Mouse (Mus musculus) megakaryocyte, adult 5-6 weeks (primary cell): ENCODE results near the gene Dpp6. TPM values are rescaled to one million over a fixed set of nuclear protein-coding genes. Genes with fewer than 3 reads are reported as not detected.

Experiments
- ATAC-seq: 2 replicates; pipeline ENCODE4 v1.8.0; 2016; ENCODE audit warnings: mild to moderate bottlenecking, inconsistent platforms; ENCODE audit not compliant: poor library complexity, severe bottlenecking
- total RNA-seq, 2 experiments: library from RNA; stranded (forward) in 1 of 2; stranded (reverse) in 1 of 2; fragments of 153-499, 151-499 nt in 1 of 2; fragments of 221-1000, 200-1000 nt in 1 of 2; gene quantifications; 2 replicates each; pipeline versions ENCODE4 v1.2.3 to v1.2.4; 2015 to 2017

The Dpp6 gene
- total RNA-seq (2015) (not detected in 2 replicates), total RNA-seq (2017) (0.04 and 0.48 TPM in 2 replicates)

DNA sequence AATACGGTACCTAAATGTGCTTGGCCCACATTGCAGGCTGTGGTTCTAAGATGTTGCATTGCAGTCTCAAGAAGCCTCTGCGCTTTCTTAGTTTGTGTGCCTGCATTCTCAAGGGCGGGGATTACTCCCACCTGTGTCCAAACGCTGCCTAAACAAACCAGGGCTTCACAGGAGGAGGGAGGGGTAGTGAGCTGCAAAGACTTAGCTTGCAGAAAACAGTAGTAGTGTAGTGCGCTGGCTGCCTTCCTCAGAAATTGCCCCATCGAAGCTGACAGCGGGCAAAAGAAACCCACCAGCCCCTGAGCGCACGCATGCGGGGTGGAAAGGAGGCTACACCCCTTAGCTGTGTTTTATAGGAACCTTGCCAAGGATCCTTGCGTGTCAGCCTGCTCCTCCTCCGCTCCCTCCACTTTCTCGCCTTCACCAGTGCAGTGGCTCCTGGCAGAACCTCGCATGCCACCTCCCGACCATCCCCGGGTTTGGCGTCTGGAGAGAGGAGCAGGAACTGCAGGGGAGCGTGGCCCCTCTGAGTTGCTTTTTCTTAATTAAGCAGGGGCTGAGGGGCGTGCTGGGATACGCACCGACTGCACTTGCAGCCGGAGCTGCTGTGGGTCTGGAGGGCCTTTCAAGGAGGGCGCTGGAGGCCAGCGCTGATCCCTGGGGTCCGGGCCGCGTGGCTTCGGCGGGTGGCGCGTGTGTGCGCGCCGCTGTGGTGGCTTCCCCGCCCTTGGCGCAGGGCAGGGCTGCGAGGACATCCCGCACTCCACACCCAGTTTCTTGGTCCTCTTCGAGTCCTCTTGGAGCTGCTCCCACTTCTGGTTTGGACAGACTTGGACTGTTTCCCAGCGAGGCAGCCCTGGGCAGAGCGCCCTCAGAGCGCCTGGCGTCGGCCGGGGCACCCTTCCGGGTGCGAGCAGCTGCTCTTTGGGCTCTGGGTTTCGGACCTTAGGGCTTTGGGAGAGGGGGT, at the start of gene Dpp6:
Dpp6 (plus strand) TSS at position 229 of the 967 bp plus-strand sequence.
- no peak for ATAC-seq

DNA sequence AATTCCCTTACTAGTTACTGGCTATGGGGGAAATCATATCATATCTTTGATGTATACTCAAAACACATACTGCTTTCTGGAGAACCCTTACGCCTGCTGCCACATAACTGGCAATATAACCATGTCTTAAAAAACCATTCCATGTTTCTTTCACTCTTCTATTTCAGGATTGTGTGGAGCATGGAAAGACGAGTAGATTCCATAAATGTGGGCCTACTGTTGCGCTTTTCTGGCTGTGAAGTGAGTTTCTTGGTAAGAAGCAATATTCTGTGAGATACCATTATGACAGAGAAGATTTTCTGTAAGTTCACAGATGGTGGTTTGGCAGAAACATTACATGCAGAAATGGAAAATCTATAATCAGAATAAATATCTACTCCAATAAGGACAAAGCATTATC, 33.0 kb upstream of the Dpp6 start:
- ATAC-seq, result no peak

GRCm38 (mm10) chr5:26795524-26795923, 21.5 kb upstream of the Dpp6 start:
- no peak for ATAC-seq

DNA sequence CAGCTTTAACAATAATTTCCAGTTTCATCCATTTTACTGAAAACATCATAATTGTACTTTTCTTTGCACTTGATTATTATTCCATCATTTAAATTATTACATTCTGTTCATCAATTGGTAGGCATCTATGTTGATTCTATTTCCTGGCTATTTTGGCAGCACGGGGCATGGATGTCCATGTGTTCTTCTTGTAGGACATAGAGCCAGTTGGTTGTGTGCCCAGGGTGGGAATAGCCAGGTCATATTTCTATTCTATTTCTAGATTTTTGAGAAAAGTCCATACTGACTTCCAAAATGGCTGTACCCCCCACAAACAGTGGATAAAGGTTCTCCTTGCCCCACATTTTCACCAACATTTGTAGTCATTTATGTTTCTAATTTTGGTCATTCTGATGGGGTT, 19.0 kb downstream of the Dpp6 start:
- ATAC-seq, result no peak

- ATAC-seq, result no peak
Measured at GRCm38 (mm10) chr5:26841151-26841550, 24.1 kb downstream of the Dpp6 start.

DNA sequence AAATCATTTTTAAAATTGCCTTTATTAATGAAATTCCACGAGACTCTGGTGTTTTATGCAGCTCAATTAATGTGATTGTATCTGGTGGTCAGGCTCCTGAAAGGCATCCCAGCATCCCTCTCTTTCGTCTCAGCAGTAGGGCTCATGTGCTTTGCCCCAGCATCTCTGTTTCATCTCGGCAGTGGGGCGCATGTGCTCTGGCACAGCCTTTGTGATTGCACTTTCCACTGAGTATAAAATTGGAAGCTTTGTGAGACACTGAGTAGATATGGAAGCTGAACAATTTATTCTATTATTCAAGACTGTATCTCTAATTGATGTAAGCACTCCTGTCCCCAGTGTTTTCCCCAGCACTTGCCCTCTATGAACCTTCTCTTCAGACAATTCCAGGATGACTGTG, 37.7 kb downstream of the Dpp6 start:
- ATAC-seq, result no peak

DNA sequence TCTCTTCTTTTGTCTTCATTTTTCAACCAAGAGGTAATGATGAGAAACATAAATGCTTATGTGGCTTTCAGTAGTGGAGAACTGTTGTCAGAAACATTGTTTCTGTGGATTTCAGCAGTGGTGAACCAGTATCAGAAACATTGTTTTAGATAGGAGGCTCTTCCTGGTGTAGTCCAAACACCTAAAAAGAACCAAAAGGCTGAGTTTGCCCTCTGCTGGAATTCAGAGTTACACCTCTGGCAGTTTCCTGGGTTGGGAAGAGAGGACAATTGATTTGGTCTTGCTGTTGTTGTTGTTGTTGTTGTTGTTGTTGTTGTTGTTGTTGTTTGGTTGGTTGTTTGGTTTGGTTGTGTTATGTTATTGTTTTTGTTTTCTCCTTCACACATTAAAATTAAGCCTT, 58.4 kb downstream of the Dpp6 start:
- ATAC-seq, result no peak

DNA sequence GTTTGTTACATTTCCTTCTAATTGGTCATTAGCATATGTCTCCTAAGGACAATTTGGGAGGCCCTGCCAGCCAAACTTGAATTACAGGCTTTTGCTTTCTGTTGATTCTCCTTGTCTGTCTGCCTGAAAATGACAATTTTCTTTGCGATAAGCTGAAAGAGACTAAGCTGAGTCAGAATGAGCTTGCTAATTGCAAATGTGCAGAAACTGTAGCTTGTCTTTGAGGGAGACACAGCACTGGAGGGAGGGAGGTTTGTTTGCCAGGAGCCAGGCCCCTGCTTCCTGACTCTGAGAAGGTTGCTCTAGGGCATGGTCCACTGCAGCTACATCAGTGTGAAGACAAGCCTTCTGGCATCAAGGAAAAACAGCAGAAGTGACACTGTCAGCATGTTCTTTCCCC, 70.5 kb downstream of the Dpp6 start:
- ATAC-seq, result no peak

DNA sequence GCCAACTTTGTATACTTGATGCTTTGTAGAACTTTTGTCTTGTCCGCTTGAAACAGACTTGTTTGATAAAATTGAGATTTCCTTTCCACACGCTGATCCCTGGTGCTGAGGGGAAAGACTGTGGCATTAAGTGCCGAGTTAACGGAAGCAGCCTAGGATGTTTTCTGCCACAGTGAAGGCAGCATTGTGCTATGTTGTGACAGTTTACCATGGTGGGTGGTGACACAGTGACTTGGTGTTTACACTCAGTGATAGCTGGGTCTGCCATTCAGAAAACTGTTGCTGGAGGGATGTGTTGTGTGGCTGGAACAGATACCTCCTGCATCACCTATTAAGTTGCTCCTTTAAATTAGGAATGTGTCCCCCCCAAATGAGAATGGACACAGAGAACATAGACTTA, 71.1 kb downstream of the Dpp6 start:
- ATAC-seq, result no peak

DNA sequence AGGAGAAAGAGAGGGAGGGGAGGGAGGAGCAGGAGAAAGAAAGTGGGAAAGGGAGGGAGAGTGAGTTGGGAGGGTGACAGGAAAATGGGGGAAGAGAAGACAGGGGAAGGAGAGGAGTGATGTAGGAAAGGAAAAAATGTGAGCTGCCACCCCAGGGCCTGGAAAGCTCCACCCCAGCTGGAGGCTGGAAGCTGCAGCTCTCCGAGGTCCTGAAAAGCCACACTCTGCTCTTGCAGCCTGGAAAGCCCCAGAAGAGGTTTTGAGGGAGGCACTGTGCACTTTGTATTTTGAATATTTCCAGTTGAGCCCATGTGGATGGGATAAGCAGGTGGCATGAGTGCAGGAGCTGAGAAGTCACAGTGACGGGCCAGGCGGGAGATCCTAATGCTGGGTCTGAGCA, 77.3 kb downstream of the Dpp6 start:
- no peak for ATAC-seq

DNA sequence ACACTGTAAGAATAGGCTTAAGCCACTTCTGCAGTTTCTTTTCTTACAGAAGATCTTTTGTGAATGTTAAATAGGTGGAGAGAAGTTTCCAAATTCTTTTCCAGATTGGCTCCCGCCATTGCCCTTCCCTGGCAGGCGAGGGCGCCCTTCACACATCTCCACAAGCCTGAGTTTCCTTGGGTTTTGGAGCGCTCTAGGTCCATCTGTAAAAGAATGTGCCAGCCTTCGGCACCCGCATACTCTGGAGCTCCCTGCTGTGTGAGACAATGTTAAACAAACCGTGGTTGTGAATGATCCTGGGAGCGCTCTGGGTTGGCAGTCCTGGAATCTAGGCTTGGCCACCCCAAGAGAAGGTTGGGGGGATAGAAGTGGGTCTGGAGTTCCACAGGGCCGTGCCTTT, 86.8 kb downstream of the Dpp6 start:
- no peak for ATAC-seq

DNA sequence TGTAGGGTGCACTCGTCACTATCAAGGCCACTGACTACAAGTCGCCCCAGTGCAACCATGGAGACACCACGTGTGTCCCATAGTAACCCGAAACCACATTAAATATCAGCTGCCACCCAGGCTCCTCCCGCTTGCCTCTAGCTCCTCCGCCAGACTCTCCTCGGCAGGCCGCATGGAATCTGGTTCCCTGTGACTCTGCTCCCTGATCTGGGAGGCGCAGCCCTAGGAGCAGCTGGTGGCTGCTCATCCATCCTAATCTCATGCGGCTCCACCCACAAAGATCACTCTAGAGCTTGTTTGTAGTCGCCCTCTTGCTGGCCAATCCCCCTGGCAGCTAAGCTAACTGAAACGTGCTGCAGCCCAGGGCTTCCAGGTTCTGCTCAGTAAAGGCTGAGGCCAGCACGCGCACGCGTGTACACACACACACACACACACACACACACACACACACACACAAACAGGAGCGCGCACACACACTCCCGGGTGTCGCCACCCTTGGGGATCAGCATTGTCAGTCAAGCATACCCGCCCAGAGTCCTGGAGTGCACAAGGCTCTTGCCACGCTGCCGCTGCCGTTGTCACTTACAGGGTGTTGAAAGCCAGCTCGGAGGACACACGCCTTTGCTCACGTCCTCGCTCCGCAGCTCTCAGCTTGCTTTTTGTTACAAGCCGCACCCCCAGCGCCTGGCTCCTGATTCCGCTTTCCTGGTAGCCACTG, 87.5 kb downstream of the Dpp6 start:
- no peak for ATAC-seq

GRCm38 (mm10) chr5:26907151-26907550, 90.1 kb downstream of the Dpp6 start:
- no peak for ATAC-seq

GRCm38 (mm10) chr5:26908612-26909011, 91.6 kb downstream of the Dpp6 start:
- no peak for ATAC-seq

DNA sequence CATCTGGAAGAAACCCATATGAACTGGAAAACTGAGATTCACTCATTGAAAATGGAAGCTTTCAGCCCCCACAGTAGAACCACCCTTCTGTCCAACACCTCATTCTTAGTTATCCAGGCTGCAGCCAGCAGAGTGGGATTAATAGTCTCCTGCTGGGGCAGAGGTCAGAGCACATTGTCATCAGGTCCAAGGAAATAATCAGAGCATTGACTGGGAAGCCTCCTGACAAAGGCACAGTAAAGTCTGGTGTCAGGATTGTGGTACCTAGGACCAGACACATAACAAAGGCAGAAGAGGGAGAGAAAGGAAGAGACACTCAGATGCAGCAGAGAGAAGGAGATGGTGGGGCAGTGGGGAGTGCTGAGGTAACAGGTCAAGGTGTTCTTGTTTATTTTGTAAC, 93.3 kb downstream of the Dpp6 start:
- no peak for ATAC-seq

- ATAC-seq, result no peak
Measured at GRCm38 (mm10) chr5:26911965-26912364, 95.0 kb downstream of the Dpp6 start.

DNA sequence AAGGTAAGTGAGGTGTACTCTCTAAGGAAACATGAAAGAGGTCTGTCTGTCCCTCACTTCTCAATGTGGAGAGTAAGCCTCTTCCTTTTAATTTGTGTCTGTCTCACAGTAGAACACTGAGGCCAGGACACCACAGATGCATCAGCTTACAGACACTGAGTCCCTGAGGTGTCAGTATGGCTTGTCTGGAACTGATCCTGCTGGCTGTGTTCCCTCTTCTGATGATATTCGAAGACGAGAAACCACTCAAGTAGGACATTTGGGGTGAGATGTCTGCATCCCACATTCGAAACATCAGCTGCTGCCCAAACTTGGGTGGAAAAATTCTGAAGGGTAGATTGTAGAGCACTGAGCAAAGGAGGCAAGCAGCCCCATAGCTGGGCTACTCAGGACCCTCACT, 101.8 kb downstream of the Dpp6 start:
- ATAC-seq, result no peak

- no peak for ATAC-seq
Measured at GRCm38 (mm10) chr5:26924552-26924951, 107.5 kb downstream of the Dpp6 start.

DNA sequence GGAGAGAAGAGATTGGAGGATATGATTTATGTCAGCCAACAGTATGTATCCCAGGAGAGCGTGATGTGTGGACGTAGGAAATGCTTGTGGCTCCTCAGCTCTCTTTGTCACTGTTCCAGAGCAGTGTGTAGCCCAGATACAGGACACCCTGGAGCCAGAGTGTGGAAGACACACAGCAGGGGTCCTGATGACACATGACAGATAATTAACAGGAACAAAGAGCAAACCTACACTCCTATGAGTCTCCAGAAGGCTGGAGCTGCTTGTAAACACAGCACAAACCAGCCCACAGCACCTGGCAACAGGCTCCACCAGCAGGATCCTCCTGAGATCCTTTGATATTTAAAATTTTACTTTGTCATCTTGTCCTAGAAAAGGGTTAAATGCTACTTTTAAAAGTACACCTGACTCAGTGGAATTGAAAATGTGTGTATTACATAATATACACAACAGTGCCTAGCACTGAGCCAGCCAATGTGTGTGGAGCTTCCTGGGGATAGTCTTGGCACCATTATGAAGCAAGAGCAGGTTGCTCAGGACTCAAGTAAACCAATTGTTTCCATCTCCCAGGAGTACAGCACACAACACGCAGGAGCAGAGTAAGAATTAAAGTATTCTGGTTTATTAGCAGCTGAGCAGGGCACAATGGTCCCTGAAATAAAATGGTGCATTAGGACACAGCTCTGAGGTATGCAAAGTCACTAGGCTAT, 115.6 kb downstream of the Dpp6 start:
- no peak for ATAC-seq

DNA sequence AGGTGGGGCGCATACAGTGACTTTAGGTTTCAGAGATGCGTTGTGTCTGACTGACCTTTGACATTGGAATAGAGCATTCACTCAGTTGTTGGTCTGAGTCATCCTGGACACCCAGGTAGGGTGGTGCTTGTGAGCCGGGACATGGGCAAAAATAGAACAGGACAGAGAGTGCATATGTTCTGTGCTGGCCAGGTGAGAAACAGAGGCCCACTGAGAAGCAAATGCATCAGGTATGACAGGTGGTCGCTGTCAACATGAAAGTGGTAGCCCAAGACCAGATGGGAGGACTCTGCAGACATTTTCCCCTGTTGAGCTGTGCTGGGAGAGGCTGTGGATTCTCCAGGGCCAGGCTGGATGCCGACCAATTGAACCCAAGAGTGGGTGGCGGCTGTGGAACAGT, 117.9 kb downstream of the Dpp6 start:
- ATAC-seq, result no peak

GRCm38 (mm10) chr5:26941471-26941870, 124.5 kb downstream of the Dpp6 start:
- no peak for ATAC-seq
